Mouse (Mus musculus): ENCODE measurements around the gene Nedd9. TPM values are rescaled to one million over a fixed set of nuclear protein-coding genes. Genes with fewer than 3 reads are reported as not detected.

Gene Nedd9
- polyA plus RNA-seq, 1 experiment: 3.0 TPM

GRCm38 (mm10) chr13:41330051-41330450, 157.1 kb downstream of the Nedd9 start:
- H3K9ac ChIP-seq (ENCODE audit: low read depth, poor library complexity, severe bottlenecking): no peak overlapping the region
- H3K27me3 ChIP-seq (ENCODE audit: control insufficient read depth, insufficient read depth, low read length, poor library complexity, severe bottlenecking): no peaks in the 10 kb centered on the region
- no peak overlapping the region for H3K27ac ChIP-seq (ENCODE audit: insufficient read depth, low read length)
- no peaks in the 10 kb centered on the region for H3K4me1 ChIP-seq (ENCODE audit: control insufficient read depth, insufficient read depth, low read length)
- no peaks in the 10 kb centered on the region for H3K9me3 ChIP-seq (replicated peaks; ENCODE audit: control insufficient read depth, insufficient read depth, low read length, poor library complexity, severe bottlenecking)
- TF ChIP-seq POLR2A (IDR thresholded peaks at IDR 0.05; ENCODE audit: insufficient read depth, low read length): no peak
- no peak for TF ChIP-seq CTCF (IDR thresholded peaks at IDR 0.05; ENCODE audit: low read depth, low read length)
- TF ChIP-seq EP300 (IDR thresholded peaks at IDR 0.05; ENCODE audit: insufficient read depth, low read depth, low read length): no peak
- no peak overlapping the region for H3K4me3 ChIP-seq (ENCODE audit: low read depth, low read length)
- no peaks in the 10 kb centered on the region for H3K36me3 ChIP-seq (ENCODE audit: control insufficient read depth, insufficient read depth, low read length, poor library complexity, severe bottlenecking)

- Histone ChIP-seq H3K27me3 (ENCODE audit: control insufficient read depth, insufficient read depth, low read length, poor library complexity, severe bottlenecking) (no peaks in the 10 kb centered on the region), H3K9ac (ENCODE audit: low read depth, poor library complexity, severe bottlenecking) (no peak overlapping the region), H3K4me1 (ENCODE audit: control insufficient read depth, insufficient read depth, low read length) (no peaks in the 10 kb centered on the region), H3K27ac (ENCODE audit: insufficient read depth, low read length) (no peak overlapping the region), H3K9me3 (replicated peaks; ENCODE audit: control insufficient read depth, insufficient read depth, low read length, poor library complexity, severe bottlenecking) (no peaks in the 10 kb centered on the region), H3K36me3 (ENCODE audit: control insufficient read depth, insufficient read depth, low read length, poor library complexity, severe bottlenecking) (no peaks in the 10 kb centered on the region), H3K4me3 (ENCODE audit: low read depth, low read length) (no peak overlapping the region)
- no peak for TF ChIP-seq EP300 (IDR thresholded peaks at IDR 0.05; ENCODE audit: insufficient read depth, low read depth, low read length)
- no peak for TF ChIP-seq POLR2A (IDR thresholded peaks at IDR 0.05; ENCODE audit: insufficient read depth, low read length)
- TF ChIP-seq CTCF (IDR thresholded peaks at IDR 0.05; ENCODE audit: low read depth, low read length): no peak
These were observed 158.7 kb downstream of the Nedd9 start for GRCm38 (mm10) chr13:41328481-41328880.

GRCm38 (mm10) chr13:41327546-41327945, 159.6 kb downstream of the Nedd9 start:
- no peaks in the 10 kb centered on the region for H3K36me3 ChIP-seq (ENCODE audit: control insufficient read depth, insufficient read depth, low read length, poor library complexity, severe bottlenecking)
- H3K9ac ChIP-seq (ENCODE audit: low read depth, poor library complexity, severe bottlenecking): no peak overlapping the region
- TF ChIP-seq CTCF (IDR thresholded peaks at IDR 0.05; ENCODE audit: low read depth, low read length) (no peak), EP300 (IDR thresholded peaks at IDR 0.05; ENCODE audit: insufficient read depth, low read depth, low read length) (no peak), POLR2A (IDR thresholded peaks at IDR 0.05; ENCODE audit: insufficient read depth, low read length) (no peak)
- no peaks in the 10 kb centered on the region for H3K27me3 ChIP-seq (ENCODE audit: control insufficient read depth, insufficient read depth, low read length, poor library complexity, severe bottlenecking)
- no peaks in the 10 kb centered on the region for H3K4me1 ChIP-seq (ENCODE audit: control insufficient read depth, insufficient read depth, low read length)
- no peak overlapping the region for H3K4me3 ChIP-seq (ENCODE audit: low read depth, low read length)
- H3K27ac ChIP-seq (ENCODE audit: insufficient read depth, low read length): no peak overlapping the region
- H3K9me3 ChIP-seq (replicated peaks; ENCODE audit: control insufficient read depth, insufficient read depth, low read length, poor library complexity, severe bottlenecking): no peaks in the 10 kb centered on the region

GRCm38 (mm10) chr13:41326134-41326533, 161.0 kb downstream of the Nedd9 start:
- no peaks in the 10 kb centered on the region for H3K27me3 ChIP-seq (ENCODE audit: control insufficient read depth, insufficient read depth, low read length, poor library complexity, severe bottlenecking)
- no peaks in the 10 kb centered on the region for H3K9me3 ChIP-seq (replicated peaks; ENCODE audit: control insufficient read depth, insufficient read depth, low read length, poor library complexity, severe bottlenecking)
- no peak overlapping the region for H3K27ac ChIP-seq (ENCODE audit: insufficient read depth, low read length)
- no peak overlapping the region for H3K9ac ChIP-seq (ENCODE audit: low read depth, poor library complexity, severe bottlenecking)
- H3K4me3 ChIP-seq (ENCODE audit: low read depth, low read length): no peak overlapping the region
- no peak for TF ChIP-seq POLR2A (IDR thresholded peaks at IDR 0.05; ENCODE audit: insufficient read depth, low read length)
- no peak for TF ChIP-seq CTCF (IDR thresholded peaks at IDR 0.05; ENCODE audit: low read depth, low read length)
- TF ChIP-seq EP300 (IDR thresholded peaks at IDR 0.05; ENCODE audit: insufficient read depth, low read depth, low read length): no peak
- no peaks in the 10 kb centered on the region for H3K4me1 ChIP-seq (ENCODE audit: control insufficient read depth, insufficient read depth, low read length)
- no peaks in the 10 kb centered on the region for H3K36me3 ChIP-seq (ENCODE audit: control insufficient read depth, insufficient read depth, low read length, poor library complexity, severe bottlenecking)

- no peaks in the 10 kb centered on the region for H3K9me3 ChIP-seq (replicated peaks; ENCODE audit: control insufficient read depth, insufficient read depth, low read length, poor library complexity, severe bottlenecking)
- no peaks in the 10 kb centered on the region for H3K27me3 ChIP-seq (ENCODE audit: control insufficient read depth, insufficient read depth, low read length, poor library complexity, severe bottlenecking)
- H3K9ac ChIP-seq (ENCODE audit: low read depth, poor library complexity, severe bottlenecking): no peak overlapping the region
- H3K4me1 ChIP-seq (ENCODE audit: control insufficient read depth, insufficient read depth, low read length): no peaks in the 10 kb centered on the region
- H3K36me3 ChIP-seq (ENCODE audit: control insufficient read depth, insufficient read depth, low read length, poor library complexity, severe bottlenecking): no peaks in the 10 kb centered on the region
- no peak overlapping the region for H3K4me3 ChIP-seq (ENCODE audit: low read depth, low read length)
- no peak for TF ChIP-seq POLR2A (IDR thresholded peaks at IDR 0.05; ENCODE audit: insufficient read depth, low read length)
- no peak for TF ChIP-seq EP300 (IDR thresholded peaks at IDR 0.05; ENCODE audit: insufficient read depth, low read depth, low read length)
- no peak for TF ChIP-seq CTCF (IDR thresholded peaks at IDR 0.05; ENCODE audit: low read depth, low read length)
- no peak overlapping the region for H3K27ac ChIP-seq (ENCODE audit: insufficient read depth, low read length)
These were observed 161.8 kb downstream of the Nedd9 start for GRCm38 (mm10) chr13:41325346-41325745.

GRCm38 (mm10) chr13:41324631-41325030, 162.5 kb downstream of the Nedd9 start:
- Histone ChIP-seq H3K9ac (ENCODE audit: low read depth, poor library complexity, severe bottlenecking) (no peak overlapping the region), H3K27me3 (ENCODE audit: control insufficient read depth, insufficient read depth, low read length, poor library complexity, severe bottlenecking) (no peaks in the 10 kb centered on the region), H3K4me1 (ENCODE audit: control insufficient read depth, insufficient read depth, low read length) (no peaks in the 10 kb centered on the region), H3K27ac (ENCODE audit: insufficient read depth, low read length) (no peak overlapping the region), H3K4me3 (ENCODE audit: low read depth, low read length) (no peak overlapping the region), H3K9me3 (replicated peaks; ENCODE audit: control insufficient read depth, insufficient read depth, low read length, poor library complexity, severe bottlenecking) (no peaks in the 10 kb centered on the region), H3K36me3 (ENCODE audit: control insufficient read depth, insufficient read depth, low read length, poor library complexity, severe bottlenecking) (no peaks in the 10 kb centered on the region)
- TF ChIP-seq CTCF (IDR thresholded peaks at IDR 0.05; ENCODE audit: low read depth, low read length) (no peak), EP300 (IDR thresholded peaks at IDR 0.05; ENCODE audit: insufficient read depth, low read depth, low read length) (no peak), POLR2A (IDR thresholded peaks at IDR 0.05; ENCODE audit: insufficient read depth, low read length) (no peak)

All from ES-Bruce4 (cell line).